Mouse (Mus musculus) heart, embryonic 15.5 days (tissue): ENCODE results near the gene Slc46a3. TPM values are rescaled to one million over a fixed set of nuclear protein-coding genes. Genes with fewer than 3 reads are reported as not detected.
A peak's percentile ranks its signal among the peaks of the same experiment; 100 is the strongest.
"Not testable (repeated sequence)": the region's sequence is repeated elsewhere in the genome, so short reads cannot be mapped to it uniquely, and the experiment has no call there.

Source experiments
- ATAC-seq: fragments of 200-750 bp; cut with Nextera tagmentation; replicated peaks from 2 replicates; pipeline ENCODE4 v1.8.0; 2017; ENCODE audit warnings: low read depth, moderate TSS enrichment; ENCODE audit not compliant: insufficient number of reproducible peaks, insufficient read depth, low FRiP score
- H3K27ac ChIP-seq: fragments of 300-500 bp; sonication (generic); 2 replicates; pipeline ENCODE4 v1.5.1; 2015; ENCODE audit warnings: mild to moderate bottlenecking, inconsistent platforms
- H3K27me3 ChIP-seq: fragments of 300-500 bp; sonication (generic); 2 replicates; pipeline ENCODE4 v1.6.1; 2015; ENCODE audit warnings: inconsistent platforms
- H3K36me3 ChIP-seq: fragments of 300-500 bp; sonication (generic); 2 replicates; pipeline ENCODE4 v1.6.1; 2015; ENCODE audit warnings: mild to moderate bottlenecking, inconsistent platforms
- H3K4me1 ChIP-seq: fragments of 300-500 bp; sonication (generic); replicated peaks from 2 replicates; pipeline ENCODE4 v1.6.1; 2015; ENCODE audit warnings: inconsistent platforms
- H3K4me2 ChIP-seq: fragments of 300-500 bp; sonication (generic); 2 replicates; pipeline ENCODE4 v1.6.1; 2015; ENCODE audit warnings: inconsistent platforms, mild to moderate bottlenecking, moderate library complexity
- H3K4me3 ChIP-seq: fragments of 300-500 bp; sonication (generic); 2 replicates; pipeline ENCODE4 v1.5.1; 2015; ENCODE audit warnings: mild to moderate bottlenecking, inconsistent platforms
- H3K9ac ChIP-seq: fragments of 300-500 bp; sonication (generic); 2 replicates; pipeline ENCODE4 v1.6.1; 2015; ENCODE audit warnings: mild to moderate bottlenecking, inconsistent platforms
- H3K9me3 ChIP-seq: fragments of 300-500 bp; sonication (generic); replicated peaks from 2 replicates; pipeline ENCODE4 v1.6.1; 2016; ENCODE audit warnings: inconsistent platforms
- WGBS: fragments of 180-500 bp; shearing (Covaris S2); methylation state at CpG from one replicate; pipeline ENCODE4 v1.1.7; 2015; ENCODE audit warnings: mixed read lengths; 5-methylcytosine and 5-hydroxymethylcytosine counted together
- polyA plus RNA-seq: library from polyadenylated mRNA; unstranded; fragments of >200 nt; fragmentation: Nextera tagmentation; extraction: Ambion mirVana; gene quantifications from 2 replicates; pipeline ENCODE4 v1.2.1, GENCODE M21; 2015

Slc46a3 gene
- polyA plus RNA-seq, 1 experiment from 2014 or later = 3.3 TPM

DNA sequence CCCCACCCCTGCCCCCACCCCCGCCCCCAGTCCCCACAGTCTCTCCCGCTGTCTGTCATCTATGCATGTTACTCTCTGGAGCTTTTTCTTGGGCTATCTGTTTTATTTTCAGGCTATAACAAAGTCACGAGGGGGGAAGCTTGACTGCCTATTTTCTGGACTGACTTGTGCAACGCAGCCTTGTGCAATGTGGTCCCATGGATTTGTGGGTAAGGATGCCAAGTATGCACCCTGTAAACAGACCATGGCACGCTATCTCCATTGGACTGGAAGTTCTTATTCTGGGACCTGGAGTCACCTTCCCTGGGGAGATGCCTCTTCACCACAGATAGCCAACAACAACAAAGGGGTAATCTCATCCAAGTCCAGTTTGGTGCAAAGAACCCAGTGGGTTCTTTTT, 17.1 kb upstream of the Slc46a3 start:
- no peak overlapping the region for H3K9ac ChIP-seq
- H3K4me3 ChIP-seq = no peak overlapping the region
- H3K4me2 ChIP-seq = no peak overlapping the region
- H3K4me1 ChIP-seq = peaks cover 8% of the 10 kb centered on the region
- H3K36me3 ChIP-seq = no peaks in the 10 kb centered on the region
- H3K9me3 ChIP-seq = no peaks in the 10 kb centered on the region
- no peak for ATAC-seq
- H3K27me3 ChIP-seq = no peaks in the 10 kb centered on the region
- WGBS = 65% methylated on average over 5 of the region's 5 CpGs
- no peak overlapping the region for H3K27ac ChIP-seq

- H3K4me3 ChIP-seq = no peak overlapping the region
- ATAC-seq = no peak
- WGBS = 77% methylated on average over 12 of the region's 12 CpGs
- no peak overlapping the region for H3K27ac ChIP-seq
- peaks cover 8% of the 10 kb centered on the region for H3K4me1 ChIP-seq
- H3K36me3 ChIP-seq = no peaks in the 10 kb centered on the region
- H3K4me2 ChIP-seq = no peak overlapping the region
- H3K27me3 ChIP-seq = no peaks in the 10 kb centered on the region
- H3K9me3 ChIP-seq = no peaks in the 10 kb centered on the region
- H3K9ac ChIP-seq = no peak overlapping the region
Observed at GRCm38 (mm10) chr5:147910807-147911509, 16.3 kb upstream of the Slc46a3 start.

DNA sequence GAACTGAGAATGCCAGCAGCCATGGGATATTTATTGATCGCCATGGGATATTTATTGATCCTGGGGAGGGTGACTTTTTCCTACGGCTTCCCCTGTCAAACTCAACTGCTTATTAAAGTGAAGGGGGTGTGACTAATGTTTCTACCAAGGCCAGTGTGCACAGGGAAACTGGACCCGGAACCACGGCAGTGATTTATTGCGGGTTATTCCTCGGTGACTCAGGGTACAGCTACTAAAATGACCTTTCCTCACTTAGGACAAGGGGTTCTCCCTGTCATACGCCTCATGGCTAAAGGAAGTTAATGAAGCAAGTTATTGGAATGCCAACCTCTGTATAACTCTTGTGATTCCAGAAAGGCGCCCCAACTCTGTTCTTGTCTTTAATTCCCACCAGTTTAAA, 13.2 kb upstream of the Slc46a3 start:
- no peaks in the 10 kb centered on the region for H3K9me3 ChIP-seq

GRCm38 (mm10) chr5:147907144-147907543, 12.5 kb upstream of the Slc46a3 start:
- no peak overlapping the region for H3K4me3 ChIP-seq
- H3K27me3 ChIP-seq = no peaks in the 10 kb centered on the region
- H3K9me3 ChIP-seq = no peaks in the 10 kb centered on the region
- no peak for ATAC-seq
- H3K27ac ChIP-seq = no peak overlapping the region
- H3K4me1 ChIP-seq = no peaks in the 10 kb centered on the region
- 50% methylated on average over 11 of the region's 11 CpGs for WGBS
- H3K9ac ChIP-seq = no peak overlapping the region
- no peaks in the 10 kb centered on the region for H3K36me3 ChIP-seq
- H3K4me2 ChIP-seq = no peak overlapping the region

More for the DNA sequence above, 13.2 kb upstream of the Slc46a3 start:
- no peak overlapping the region for H3K4me2 ChIP-seq
- no peak for ATAC-seq
- H3K27ac ChIP-seq = no peak overlapping the region
- H3K9ac ChIP-seq = no peak overlapping the region
- H3K27me3 ChIP-seq = no peaks in the 10 kb centered on the region
- H3K4me3 ChIP-seq = no peak overlapping the region
- no peaks in the 10 kb centered on the region for H3K4me1 ChIP-seq
- WGBS = 89% methylated on average over 8 of the region's 8 CpGs
- no peaks in the 10 kb centered on the region for H3K36me3 ChIP-seq

- ATAC-seq = no peak
- no peaks in the 10 kb centered on the region for H3K9me3 ChIP-seq
- no peak overlapping the region for H3K27ac ChIP-seq
- no peaks in the 10 kb centered on the region for H3K4me1 ChIP-seq
- H3K4me3 ChIP-seq = no peak overlapping the region
- H3K4me2 ChIP-seq = no peak overlapping the region
- WGBS = 76% methylated on average over 9 of the region's 9 CpGs
- no peaks in the 10 kb centered on the region for H3K27me3 ChIP-seq
- H3K9ac ChIP-seq = no peak overlapping the region
- no peaks in the 10 kb centered on the region for H3K36me3 ChIP-seq
Observed at GRCm38 (mm10) chr5:147903166-147903565, 8.6 kb upstream of the Slc46a3 start.

- no peaks in the 10 kb centered on the region for H3K36me3 ChIP-seq
- no peaks in the 10 kb centered on the region for H3K27me3 ChIP-seq
- H3K4me2 ChIP-seq = no peak overlapping the region
- WGBS = 53% methylated on average over 15 of the region's 15 CpGs
- no peak overlapping the region for H3K27ac ChIP-seq
- no peak overlapping the region for H3K9ac ChIP-seq
- no peak for ATAC-seq
- H3K4me1 ChIP-seq = no peaks in the 10 kb centered on the region
- no peak overlapping the region for H3K4me3 ChIP-seq
- H3K9me3 ChIP-seq = no peaks in the 10 kb centered on the region
Observed at GRCm38 (mm10) chr5:147902008-147902757, 7.6 kb upstream of the Slc46a3 start.

DNA sequence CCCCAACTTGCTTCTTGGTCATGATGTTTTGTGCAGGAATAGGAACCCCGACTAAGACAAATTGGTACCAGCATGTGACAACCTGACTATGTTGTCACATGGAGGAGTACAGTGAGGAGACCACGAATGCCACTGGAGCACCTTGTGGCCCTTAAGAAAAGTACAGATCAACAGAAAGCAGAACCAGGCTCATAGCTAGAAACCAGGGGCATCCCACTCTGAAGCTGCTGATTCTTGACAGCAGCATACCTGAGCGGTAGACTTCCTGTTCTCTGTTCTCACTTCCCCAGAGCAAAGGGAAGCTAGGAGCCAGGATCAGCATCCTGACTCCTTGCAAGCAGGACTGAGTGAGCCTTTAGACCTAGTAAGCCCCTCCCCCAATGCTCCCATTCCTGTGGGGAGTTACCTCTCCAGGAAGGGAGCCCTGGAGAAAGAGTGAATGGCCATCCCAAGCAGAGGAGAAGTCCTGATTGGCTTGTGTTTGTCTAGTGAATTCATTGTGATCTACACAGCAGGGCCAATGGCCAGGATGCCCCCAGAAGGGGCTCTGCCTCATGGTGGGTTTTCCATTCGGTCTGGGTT, 4.4 kb upstream of the Slc46a3 start:
- Histone ChIP-seq H3K9ac (no peak overlapping the region), H3K4me3 (no peak overlapping the region), H3K36me3 (no peaks in the 10 kb centered on the region), H3K4me1 (peaks cover 9% of the 10 kb centered on the region), H3K27ac (no peak overlapping the region), H3K9me3 (no peaks in the 10 kb centered on the region), H3K4me2 (no peak overlapping the region), H3K27me3 (no peaks in the 10 kb centered on the region)
- WGBS = 53% methylated on average over 4 of the region's 4 CpGs
- no peak for ATAC-seq

GRCm38 (mm10) chr5:147898254-147898653, 3.6 kb upstream of the Slc46a3 start:
- Histone ChIP-seq H3K36me3 (no peaks in the 10 kb centered on the region), H3K27me3 (no peaks in the 10 kb centered on the region), H3K4me2 (no peak overlapping the region), H3K27ac (no peak overlapping the region), H3K9ac (no peak overlapping the region), H3K4me3 (no peak overlapping the region), H3K9me3 (no peaks in the 10 kb centered on the region), H3K4me1 (peaks cover 11% of the 10 kb centered on the region)
- 72% methylated on average over 2 of the region's 2 CpGs for WGBS
- ATAC-seq = no peak

DNA sequence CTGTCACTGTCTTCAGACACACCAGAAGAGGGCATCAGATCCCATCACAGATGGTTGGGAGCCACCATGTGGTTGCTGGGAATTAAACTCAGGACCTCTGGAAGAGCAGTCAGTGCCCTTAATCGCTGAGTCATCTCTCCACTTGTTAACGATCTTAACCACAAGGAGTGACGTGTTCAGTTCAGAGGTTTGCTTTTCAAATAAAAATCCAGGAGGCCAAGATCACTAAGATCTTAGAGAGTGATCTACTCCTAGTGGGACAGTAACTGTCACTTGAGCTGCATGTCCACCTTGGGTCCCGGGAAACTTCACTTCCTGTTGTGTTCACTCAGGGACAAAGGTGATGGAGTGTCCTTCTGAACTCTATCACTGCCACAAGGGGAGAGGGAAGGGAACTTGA, 1.9 kb upstream of the Slc46a3 start:
- WGBS = 76% methylated on average over 4 of the region's 4 CpGs
- H3K27me3 ChIP-seq = not testable (repeated sequence)

GRCm38 (mm10) chr5:147895436-147896198, 1.0 kb upstream of the Slc46a3 start:
- ATAC-seq = no peak
- Histone ChIP-seq H3K9me3 (no peaks in the 10 kb centered on the region), H3K27me3 (0 out of 2 replicates have a peak, but pooled peaks cover 3% of the 10 kb centered on the region), H3K4me1 (peaks cover 16% of the 10 kb centered on the region), H3K27ac (no peak overlapping the region), H3K36me3 (no peaks in the 10 kb centered on the region), H3K4me3 (peak overlapping the region; percentile 81), H3K4me2 (peak overlapping the region; percentile 88), H3K9ac (no peak overlapping the region)
- WGBS = 15% methylated on average over 16 of the region's 16 CpGs

More for the DNA sequence above, 1.9 kb upstream of the Slc46a3 start:
- H3K36me3 ChIP-seq, H3K27ac ChIP-seq, H3K9me3 ChIP-seq, H3K9ac ChIP-seq, ATAC-seq, H3K4me3 ChIP-seq, H3K4me2 ChIP-seq: not testable (repeated sequence)
- peaks cover 16% of the 10 kb centered on the region for H3K4me1 ChIP-seq
